Mouse (Mus musculus) stomach, embryonic 14.5 days (tissue): ENCODE results near the gene Mmp2. TPM values are rescaled to one million over a fixed set of nuclear protein-coding genes. Genes with fewer than 3 reads are reported as not detected.

Experiments used
- ATAC-seq: fragments of 200-750 bp; cut with Nextera tagmentation; 2 replicates; pipeline ENCODE4 v1.8.0; 2017; ENCODE audit warnings: low read depth, moderate TSS enrichment; ENCODE audit not compliant: insufficient number of reproducible peaks, insufficient read depth, low FRiP score
- H3K27ac ChIP-seq: fragments of 300-500 bp; sonication (generic); 2 replicates; pipeline ENCODE4 v1.5.1; 2014; ENCODE audit warnings: mild to moderate bottlenecking, low read length, moderate library complexity, mixed read lengths
- H3K27me3 ChIP-seq: fragments of 300-500 bp; sonication (generic); 2 replicates; pipeline ENCODE4 v1.6.1; 2014; ENCODE audit warnings: low read length, control low read depth, mixed read lengths; ENCODE audit not compliant: control insufficient read depth, insufficient read depth
- H3K36me3 ChIP-seq: fragments of 300-500 bp; sonication (generic); 2 replicates; pipeline ENCODE4 v1.6.1; 2014; ENCODE audit warnings: mild to moderate bottlenecking, control low read depth, low read length, moderate library complexity, mixed read lengths; ENCODE audit not compliant: control insufficient read depth, insufficient read depth
- H3K4me1 ChIP-seq: fragments of 300-500 bp; sonication (generic); 2 replicates; pipeline ENCODE4 v1.6.1; 2014; ENCODE audit warnings: low read length, control low read depth, mixed read lengths; ENCODE audit not compliant: control insufficient read depth, insufficient read depth
- H3K4me2 ChIP-seq: fragments of 300-500 bp; sonication (generic); replicated peaks from 2 replicates; pipeline ENCODE4 v1.6.1; 2014; ENCODE audit warnings: low read depth, low read length, control low read depth
- H3K4me3 ChIP-seq: fragments of 300-500 bp; sonication (generic); 2 replicates; pipeline ENCODE4 v1.5.1; 2014; ENCODE audit warnings: low read depth, low read length, control low read depth
- H3K9ac ChIP-seq: fragments of 300-500 bp; sonication (generic); replicated peaks from 2 replicates; pipeline ENCODE4 v1.6.1; 2014; ENCODE audit warnings: low read depth, mild to moderate bottlenecking, control low read depth, low read length, moderate library complexity, mixed read lengths
- H3K9me3 ChIP-seq: fragments of 300-500 bp; sonication (generic); 2 replicates; pipeline ENCODE4 v1.6.1; 2016; ENCODE audit warnings: low read depth, low read length, control low read depth; ENCODE audit not compliant: control insufficient read depth
- WGBS: fragments of 180-500 bp; shearing (Covaris S2); extraction: QIAGEN DNeasy Blood & Tissue Kit; methylation state at CpG from one replicate; pipeline ENCODE4 v1.1.7; 2014; 5-methylcytosine and 5-hydroxymethylcytosine counted together
- polyA plus RNA-seq: library from polyadenylated mRNA; unstranded; fragments of >200 nt; fragmentation: Nextera tagmentation; extraction: Ambion mirVana; gene quantifications from 2 replicates; pipeline ENCODE4 v1.2.1, GENCODE M21; 2014

The Mmp2 gene
- polyA plus RNA-seq, 1 experiment from 2014 or later, result 198 TPM

DNA sequence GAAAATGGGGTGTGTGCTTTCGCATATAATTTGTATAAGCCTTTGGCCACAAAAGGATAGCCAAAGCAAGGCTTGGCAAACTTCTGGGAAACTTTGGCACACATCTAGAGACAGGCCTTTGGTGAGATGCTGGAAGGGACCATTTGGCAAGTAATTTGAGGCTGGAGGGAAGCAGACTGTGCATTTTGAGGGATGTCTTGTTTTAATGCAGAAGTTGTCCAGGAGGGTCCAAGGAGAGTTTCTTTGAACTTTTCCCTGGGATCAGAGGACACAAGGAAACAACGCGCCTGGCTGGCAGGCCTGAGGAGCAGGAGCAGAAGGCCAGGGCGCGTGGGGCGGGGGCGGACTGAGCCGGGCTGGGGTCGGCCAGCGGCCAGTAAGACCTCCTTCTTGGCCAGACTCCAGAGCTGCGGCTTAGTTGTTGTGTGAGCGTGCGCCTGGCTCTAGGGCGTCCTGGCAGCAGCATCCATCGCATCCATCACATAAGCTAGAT, 1.2 kb downstream of the Mmp2 start:
- 36% methylated on average over 15 of the region's 15 CpGs for WGBS
- Histone ChIP-seq H3K9me3 (no peaks in the 10 kb centered on the region), H3K4me1 (0 out of 2 replicates have a peak, but pooled peaks cover 8% of the 10 kb centered on the region), H3K36me3 (no peaks in the 10 kb centered on the region; the same call in 1 of the 2 replicates), H3K4me2 (peak overlapping the region; percentile 64), H3K27me3 (no peaks in the 10 kb centered on the region), H3K9ac (no peak overlapping the region; the same call in 1 of the 2 replicates), H3K27ac (peak overlapping the region; percentile 93), H3K4me3 (peak overlapping the region; percentile 47)
- peak; percentile 50; the same call in 1 of the 2 replicates for ATAC-seq

DNA sequence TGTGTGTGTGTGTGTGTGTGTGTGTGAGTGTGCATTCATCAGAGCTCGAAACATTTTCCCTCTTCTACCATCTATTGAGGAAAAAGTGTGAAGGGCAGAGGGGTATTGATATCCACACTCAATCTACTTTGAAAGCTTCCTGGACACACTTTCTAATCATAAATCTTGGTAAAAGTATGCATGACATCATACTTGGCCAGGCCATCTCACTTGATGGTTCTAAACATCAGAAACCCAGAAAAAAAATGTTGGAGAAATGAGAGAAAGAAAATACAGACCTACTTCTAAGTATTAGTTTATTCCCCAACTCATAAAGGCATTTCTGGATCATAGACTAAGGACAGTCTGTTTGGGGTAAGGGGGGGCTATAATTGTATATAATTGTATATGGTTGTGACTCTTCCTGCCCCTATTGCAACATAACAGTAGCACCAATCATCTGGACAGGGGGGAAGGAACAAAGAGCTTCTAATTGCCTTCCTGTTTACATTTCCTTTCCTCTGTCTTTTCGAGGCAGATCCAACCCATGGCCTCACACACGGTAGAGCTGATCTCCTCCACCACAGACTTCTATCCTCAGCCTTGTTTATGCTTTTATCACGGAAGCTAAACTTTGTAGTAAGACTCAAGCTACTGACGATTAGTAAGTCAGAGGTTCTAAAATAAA, 7.1 kb downstream of the Mmp2 start:
- Histone ChIP-seq H3K4me2 (no peak overlapping the region), H3K36me3 (peaks cover 16% of the 10 kb centered on the region), H3K27me3 (no peaks in the 10 kb centered on the region), H3K4me3 (no peak overlapping the region), H3K27ac (no peak overlapping the region), H3K4me1 (no peaks in the 10 kb centered on the region), H3K9me3 (no peaks in the 10 kb centered on the region), H3K9ac (no peak overlapping the region)
- ATAC-seq, result no peak
- 30% methylated on average over 5 of the region's 5 CpGs for WGBS

DNA sequence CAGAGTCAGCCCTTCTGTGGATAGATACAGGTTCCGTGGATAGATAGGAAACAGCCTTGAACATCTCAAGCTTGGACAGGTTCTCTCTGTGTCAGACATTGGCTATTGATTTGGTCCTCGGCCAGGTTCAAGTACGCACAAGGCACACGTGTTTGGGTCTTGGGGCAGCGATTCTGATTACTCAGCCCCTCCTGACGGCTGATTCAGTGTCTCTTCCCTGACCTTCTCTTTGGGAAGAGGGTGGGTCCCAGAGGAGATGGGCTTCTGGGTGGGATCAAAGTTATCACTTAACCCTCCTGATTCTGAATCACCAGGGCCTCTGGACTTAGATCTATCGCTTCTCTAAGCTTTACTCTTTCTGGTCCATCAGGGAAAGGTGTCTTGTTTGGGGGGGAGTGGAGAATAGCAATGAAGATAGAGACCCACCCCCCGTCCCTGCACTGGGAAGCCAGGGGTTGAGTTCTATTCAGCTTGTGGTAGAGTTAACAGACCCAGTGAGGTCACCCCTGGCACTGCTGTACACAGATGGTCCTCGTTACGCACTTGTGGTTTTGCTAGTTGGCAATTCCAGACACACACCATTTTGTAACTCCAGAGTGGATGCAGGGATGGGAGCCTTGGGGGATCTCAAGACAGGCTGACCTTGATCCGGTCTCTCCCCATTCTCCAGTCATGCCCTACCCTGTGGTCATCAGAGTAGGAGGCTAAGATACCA, 7.9 kb downstream of the Mmp2 start:
- Histone ChIP-seq H3K4me1 (no peaks in the 10 kb centered on the region), H3K36me3 (peaks cover 19% of the 10 kb centered on the region), H3K27me3 (no peaks in the 10 kb centered on the region), H3K4me2 (no peak overlapping the region), H3K9me3 (no peaks in the 10 kb centered on the region), H3K4me3 (no peak overlapping the region), H3K9ac (no peak overlapping the region), H3K27ac (no peak overlapping the region)
- 84% methylated on average over 11 of the region's 11 CpGs for WGBS
- no peak for ATAC-seq

DNA sequence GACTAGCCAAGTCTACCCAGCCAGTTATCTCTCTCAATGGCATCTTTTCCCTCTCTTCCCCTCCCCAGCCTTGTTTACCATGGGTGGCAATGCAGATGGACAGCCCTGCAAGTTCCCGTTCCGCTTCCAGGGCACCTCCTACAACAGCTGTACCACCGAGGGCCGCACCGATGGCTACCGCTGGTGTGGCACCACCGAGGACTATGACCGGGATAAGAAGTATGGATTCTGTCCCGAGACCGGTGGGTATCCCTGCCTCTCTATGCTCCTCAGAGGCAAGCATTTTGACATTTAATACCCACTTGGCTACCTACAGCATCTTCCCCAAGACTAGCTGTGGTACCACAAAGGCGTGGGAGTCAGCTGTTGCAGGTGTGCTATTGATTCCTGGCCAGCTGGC, 8.8 kb downstream of the Mmp2 start:
- WGBS, result 92% methylated on average over 11 of the region's 11 CpGs
- Histone ChIP-seq H3K36me3 (peaks cover 25% of the 10 kb centered on the region), H3K4me1 (no peaks in the 10 kb centered on the region), H3K4me2 (no peak overlapping the region), H3K27ac (no peak overlapping the region), H3K9me3 (no peaks in the 10 kb centered on the region), H3K9ac (no peak overlapping the region), H3K4me3 (no peak overlapping the region), H3K27me3 (no peaks in the 10 kb centered on the region)
- ATAC-seq, result no peak

DNA sequence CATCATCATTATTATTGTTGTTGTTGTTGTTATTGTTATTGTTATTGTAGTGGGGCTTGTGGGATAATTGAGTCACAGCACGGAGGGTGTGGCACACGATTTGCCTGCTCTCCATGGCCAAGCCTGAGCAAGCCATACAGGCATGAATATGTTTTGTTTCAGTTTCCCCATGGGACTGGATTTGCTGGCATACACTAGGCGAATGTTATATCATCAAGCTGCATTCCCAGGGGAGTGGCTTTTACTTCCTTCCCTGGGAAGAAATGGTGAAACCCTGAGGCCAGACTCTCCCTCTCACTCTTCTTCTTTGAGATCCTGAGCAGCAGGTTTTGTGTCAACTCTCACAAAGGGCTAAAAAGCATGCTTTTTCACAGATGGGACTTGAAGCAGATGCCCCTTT, 11.5 kb downstream of the Mmp2 start:
- WGBS, result 91% methylated on average over 3 of the region's 3 CpGs
- Histone ChIP-seq H3K4me1 (no peaks in the 10 kb centered on the region), H3K27ac (no peak overlapping the region), H3K9ac (no peak overlapping the region), H3K9me3 (no peaks in the 10 kb centered on the region), H3K4me2 (no peak overlapping the region), H3K4me3 (no peak overlapping the region), H3K27me3 (no peaks in the 10 kb centered on the region), H3K36me3 (peaks cover 26% of the 10 kb centered on the region)
- ATAC-seq, result no peak

DNA sequence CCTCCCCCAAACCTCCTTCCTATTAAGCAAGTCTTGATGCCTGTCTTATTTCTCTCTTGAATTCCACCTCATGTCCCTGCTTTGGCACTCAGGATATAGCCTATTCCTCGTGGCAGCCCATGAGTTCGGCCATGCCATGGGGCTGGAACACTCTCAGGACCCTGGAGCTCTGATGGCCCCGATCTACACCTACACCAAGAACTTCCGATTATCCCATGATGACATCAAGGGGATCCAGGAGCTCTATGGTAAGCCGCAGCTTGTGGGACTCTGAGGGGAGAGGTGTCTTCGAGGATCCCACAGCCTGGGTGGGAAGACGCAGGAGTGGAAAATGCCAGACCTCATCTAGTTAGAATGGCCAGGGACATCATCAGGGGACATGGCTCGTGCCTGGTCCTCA, 12.1 kb downstream of the Mmp2 start:
- ATAC-seq, result no peak
- Histone ChIP-seq H3K36me3 (peaks cover 29% of the 10 kb centered on the region), H3K9ac (no peak overlapping the region), H3K4me1 (no peaks in the 10 kb centered on the region), H3K4me2 (no peak overlapping the region), H3K4me3 (no peak overlapping the region), H3K27ac (no peak overlapping the region), H3K9me3 (no peaks in the 10 kb centered on the region), H3K27me3 (no peaks in the 10 kb centered on the region)
- 91% methylated on average over 8 of the region's 8 CpGs for WGBS

DNA sequence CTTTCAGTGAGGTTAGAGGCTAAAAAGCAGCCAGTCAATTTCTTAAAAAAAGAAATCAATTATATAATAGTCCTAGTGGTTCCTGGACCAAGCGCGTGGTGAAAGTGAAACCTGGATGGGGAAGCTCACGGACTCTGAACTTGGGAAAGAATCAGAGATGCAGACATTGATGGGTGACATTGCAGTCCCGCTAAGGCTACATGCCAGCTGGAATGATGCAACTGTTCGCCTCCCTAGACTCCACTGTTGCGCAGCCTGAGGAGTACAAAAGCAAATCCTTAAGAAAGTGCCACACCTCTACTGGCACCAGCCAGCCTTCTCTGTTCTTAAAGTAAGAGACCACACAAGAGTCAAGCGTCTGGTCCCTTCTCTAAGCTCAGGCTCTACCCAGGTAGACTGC, 12.8 kb downstream of the Mmp2 start:
- H3K27me3 ChIP-seq, result no peaks in the 10 kb centered on the region
- no peak overlapping the region for H3K4me3 ChIP-seq
- H3K9me3 ChIP-seq, result no peaks in the 10 kb centered on the region
- no peak overlapping the region for H3K9ac ChIP-seq
- H3K4me1 ChIP-seq, result no peaks in the 10 kb centered on the region
- no peak overlapping the region for H3K4me2 ChIP-seq
- peaks cover 29% of the 10 kb centered on the region for H3K36me3 ChIP-seq
- no peak overlapping the region for H3K27ac ChIP-seq
- ATAC-seq, result no peak
- WGBS, result 91% methylated on average over 7 of the region's 7 CpGs

DNA sequence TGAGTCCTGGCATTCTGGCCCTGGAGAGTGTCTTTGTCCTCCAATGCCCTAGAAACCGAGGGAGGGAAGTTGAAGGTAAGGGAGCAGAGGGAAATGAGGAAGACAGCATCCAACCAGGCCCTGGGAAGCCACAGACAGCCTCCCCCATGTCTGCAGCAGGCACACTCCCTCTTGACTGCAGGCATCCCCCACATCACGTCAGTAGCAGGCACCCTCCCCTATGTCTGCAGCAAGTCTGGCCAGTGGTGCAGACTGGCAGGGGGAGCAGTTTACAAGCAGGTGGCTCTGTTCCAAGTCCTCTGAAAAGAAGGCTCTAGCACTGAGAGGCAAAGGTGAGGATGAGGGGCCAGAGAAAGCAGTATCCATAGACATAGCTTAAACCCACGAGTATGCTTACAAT, 19.6 kb downstream of the Mmp2 start:
- Histone ChIP-seq H3K27ac (no peak overlapping the region), H3K4me1 (peaks cover 20% of the 10 kb centered on the region; the same call in 1 of the 2 replicates), H3K4me2 (no peak overlapping the region), H3K36me3 (peaks cover 16% of the 10 kb centered on the region), H3K4me3 (no peak overlapping the region), H3K9me3 (no peaks in the 10 kb centered on the region), H3K9ac (no peak overlapping the region), H3K27me3 (no peaks in the 10 kb centered on the region)
- ATAC-seq, result peak; percentile 43; the same call in 1 of the 2 replicates
- WGBS, result 23% methylated on average over 3 of the region's 3 CpGs
